Mouse (Mus musculus) CD8-positive naive resting alpha-beta T cell, adult 2 months (primary cell): ENCODE measurements at regions not wholly inside any gene's neighbourhood (a gene's known extent, or its start where the extent isn't known, plus 50 kb on each side); places are given as distances from the start of the nearest gene placed in this dataset.

Source experiments
- DNase-seq, 2 experiments: peaks; one replicate each; pipeline ENCODE4 v3.0.0; 2022; ENCODE audit warnings: low read depth in 2 of 2, low spot score in 2 of 2

GRCm38 (mm10) chr11:6785471-6785870, 52.0 kb downstream of the Gm11983 start:
- no peak for DNase-seq

DNA sequence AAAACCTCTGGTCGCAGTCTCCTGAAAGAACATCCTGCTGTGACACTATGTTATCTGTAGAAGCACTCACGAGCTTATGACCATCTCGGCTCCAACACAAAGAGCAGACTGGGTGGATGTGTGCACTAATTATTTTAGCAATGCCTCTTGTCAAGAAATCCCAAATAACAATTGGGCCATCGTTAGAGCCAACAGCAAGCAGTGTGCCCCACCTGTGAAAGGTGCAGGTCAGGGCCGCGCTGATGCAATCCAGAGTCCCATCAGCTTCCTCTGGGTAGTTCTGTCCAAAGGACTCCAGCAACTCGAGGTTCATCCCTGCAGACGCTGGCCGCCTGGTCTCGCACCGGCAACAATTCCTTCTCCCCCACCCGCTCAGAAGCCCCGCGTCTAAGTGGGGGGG, 54.6 kb downstream of the Gm11983 start:
- no peak for DNase-seq

DNA sequence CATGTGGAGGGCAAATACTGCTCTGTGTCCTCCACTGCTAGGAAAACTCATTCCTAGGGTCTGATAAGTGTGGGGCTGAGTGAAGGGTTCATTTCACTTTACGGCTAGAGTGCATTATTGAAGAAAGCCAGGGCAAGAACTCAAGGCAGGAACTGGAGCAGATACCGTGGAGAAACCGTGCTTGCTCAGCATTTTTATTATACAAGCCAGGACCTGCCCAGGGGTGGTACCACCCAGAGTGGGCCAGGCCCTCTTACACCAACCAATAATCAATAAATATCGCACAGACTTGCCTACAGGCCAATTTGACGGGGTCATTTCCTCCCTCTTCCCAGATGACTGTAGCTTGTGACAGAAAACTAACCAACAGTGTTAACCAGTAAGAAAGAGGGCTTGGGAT, 57.7 kb downstream of the Gm11983 start:
- no peak for DNase-seq

- no peak for DNase-seq
These were observed 58.7 kb downstream of the Gm11983 start for GRCm38 (mm10) chr11:6778596-6779360.

DNA sequence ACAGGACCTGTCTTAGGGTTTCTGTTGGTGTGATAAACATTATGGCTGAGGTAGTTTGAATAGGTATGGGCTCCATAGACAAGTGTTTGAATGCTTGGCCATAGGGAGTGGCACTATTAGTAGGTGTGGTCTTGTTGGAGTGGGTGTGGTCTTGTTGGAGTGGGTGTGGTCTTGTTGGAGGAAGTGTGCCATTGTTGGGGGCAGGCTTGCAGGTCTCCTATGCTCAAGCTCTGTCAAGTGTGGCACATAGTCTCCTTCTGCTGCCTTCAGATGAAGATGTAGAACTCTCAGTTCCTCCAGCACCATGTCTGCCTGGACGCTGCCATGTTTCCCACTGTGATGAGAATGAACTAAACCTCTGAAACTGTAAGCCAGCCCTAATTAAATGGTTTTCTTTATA, 59.9 kb downstream of the Gm11983 start:
- DNase-seq = no peak

DNA sequence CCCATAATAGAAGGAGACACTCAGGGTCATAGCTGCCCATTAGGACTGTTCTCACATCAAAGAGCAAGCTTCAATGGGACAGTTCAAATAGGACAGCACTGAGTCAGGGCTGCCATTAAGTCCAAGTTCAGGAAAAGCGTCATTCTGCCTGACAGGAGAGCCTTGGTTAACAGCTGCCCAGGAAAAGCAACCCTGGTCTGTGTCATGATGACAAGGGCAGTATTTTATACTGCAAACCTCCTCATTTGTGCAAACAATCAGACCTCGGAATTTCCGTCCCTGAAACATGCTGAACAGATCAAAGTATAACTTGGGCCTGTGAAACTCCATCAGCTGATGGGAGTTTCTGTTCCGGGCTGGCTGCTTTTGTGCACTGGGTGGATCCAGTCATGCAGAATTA, 62.8 kb downstream of the Gm11983 start:
- DNase-seq = no peak

DNA sequence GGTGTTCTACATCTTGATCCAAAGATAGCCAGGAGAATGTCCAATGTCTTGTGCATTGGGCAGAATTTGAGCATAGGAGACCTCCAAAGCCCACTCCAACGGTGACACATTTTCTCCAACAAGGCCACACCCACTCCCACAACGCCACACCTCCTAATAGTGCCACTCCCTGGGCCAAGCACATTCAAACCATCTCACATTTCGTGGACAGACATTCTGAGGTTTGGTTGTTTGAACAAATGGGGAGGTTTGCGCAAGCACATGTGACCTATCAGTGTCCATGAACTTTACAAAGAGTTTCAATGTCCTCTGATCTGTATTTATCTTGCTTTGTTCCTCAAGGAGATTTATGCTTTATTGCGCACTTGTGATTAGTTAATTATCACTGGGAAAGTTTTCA, 63.5 kb downstream of the Gm11983 start:
- no peak for DNase-seq

GRCm38 (mm10) chr11:6773364-6773763, 64.1 kb downstream of the Gm11983 start:
- DNase-seq = no peak

GRCm38 (mm10) chr11:6769437-6769765, 68.1 kb downstream of the Gm11983 start:
- DNase-seq = no peak

DNA sequence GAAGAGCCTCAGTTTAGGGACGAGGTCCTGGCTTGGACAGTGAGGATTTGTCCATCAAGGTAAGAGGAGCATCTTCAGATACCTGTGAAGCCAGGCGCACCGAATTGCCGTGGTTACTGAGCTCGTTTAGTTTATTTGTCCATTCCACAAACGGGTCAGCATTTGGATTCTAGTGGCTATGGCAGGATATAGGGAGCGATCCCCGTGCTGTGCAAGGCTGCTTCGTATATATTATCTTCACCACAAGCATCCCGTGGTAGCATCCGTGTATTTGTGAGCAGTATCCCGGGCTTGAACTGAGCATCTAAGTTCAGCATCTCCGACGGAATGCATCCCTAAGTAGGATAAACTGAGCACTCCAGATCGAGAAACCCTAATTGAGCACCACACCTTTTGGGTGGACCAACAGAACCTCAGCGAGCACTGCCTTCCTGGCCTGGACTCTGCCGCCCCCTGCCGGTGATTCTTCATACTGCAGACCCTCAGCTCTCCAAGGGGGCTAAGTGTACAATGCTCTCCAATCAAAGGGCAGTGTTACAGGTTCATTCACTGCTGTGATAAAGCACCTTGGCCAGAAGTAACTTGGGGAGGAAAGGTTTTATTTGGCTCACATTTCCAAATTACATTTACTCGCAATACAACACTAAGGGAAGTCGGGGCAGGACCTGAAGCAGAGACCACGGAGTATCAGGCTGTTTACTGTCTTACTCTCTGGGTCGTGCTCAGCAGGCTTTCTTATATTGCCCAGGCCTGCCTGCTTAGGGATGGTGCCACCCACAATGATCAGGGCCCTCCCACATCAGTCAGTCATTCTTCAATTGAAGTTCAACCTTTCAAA, 68.6 kb downstream of the Gm11983 start:
- DNase-seq = peak; percentile 87 to 88

- DNase-seq = no peak
These were observed 70.7 kb downstream of the Gm11983 start for GRCm38 (mm10) chr11:6766725-6767124.

DNA sequence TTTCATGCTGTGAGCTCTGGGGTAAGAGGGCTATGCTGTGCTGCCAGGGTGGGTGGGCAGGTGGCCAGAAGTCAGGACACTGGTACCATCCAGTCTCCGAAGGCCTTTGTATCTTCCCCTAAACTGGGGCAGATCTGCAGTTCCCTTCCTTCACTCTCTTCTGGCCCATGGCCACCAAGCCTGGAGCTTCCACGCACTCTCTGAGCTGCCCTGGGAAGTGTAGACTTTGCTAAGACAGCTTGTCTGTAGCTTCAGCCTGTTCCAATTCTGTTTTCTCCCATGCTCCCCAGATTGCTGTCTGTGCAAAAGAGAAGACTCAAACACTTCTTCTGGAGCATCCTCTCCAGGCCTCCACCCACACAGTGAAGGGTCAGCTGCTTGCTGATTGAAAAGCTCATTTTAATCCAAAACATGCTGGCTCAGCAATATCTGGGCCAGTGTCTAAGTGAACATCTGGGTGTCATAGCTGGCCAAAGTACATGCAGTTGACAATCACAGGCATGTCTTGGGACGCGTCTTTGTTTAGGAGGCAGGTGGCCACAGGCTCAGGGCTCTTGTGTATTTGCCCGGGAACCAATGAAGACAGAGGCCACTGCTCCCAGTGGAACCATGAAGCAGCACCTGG, 72.0 kb downstream of the Gm11983 start:
- no peak for DNase-seq

DNA sequence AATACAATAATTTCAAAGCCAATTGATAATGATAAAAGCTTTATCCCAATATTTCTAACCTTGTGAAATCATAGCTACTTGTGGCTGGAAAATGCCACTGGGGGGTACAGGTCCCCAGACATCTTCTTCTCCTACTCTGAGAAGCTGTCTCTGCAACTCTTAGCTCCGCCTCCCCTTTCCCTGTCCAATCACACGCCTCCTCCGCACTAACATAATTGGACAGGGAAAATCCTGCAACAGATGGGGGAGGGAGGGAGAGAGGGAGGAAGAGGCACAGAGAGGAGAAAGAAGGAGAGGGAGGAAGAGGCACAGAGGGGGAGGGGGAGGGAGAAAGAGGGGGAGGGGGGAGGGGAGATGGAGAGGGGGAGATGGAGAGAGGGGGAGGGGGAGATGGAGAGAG, 73.3 kb downstream of the Gm11983 start:
- no peak for DNase-seq

GRCm38 (mm10) chr11:6763001-6763400, 74.5 kb downstream of the Gm11983 start:
- DNase-seq = no peak

- DNase-seq = no peak
These were observed 75.4 kb downstream of the Gm11983 start for GRCm38 (mm10) chr11:6761876-6762628.

DNA sequence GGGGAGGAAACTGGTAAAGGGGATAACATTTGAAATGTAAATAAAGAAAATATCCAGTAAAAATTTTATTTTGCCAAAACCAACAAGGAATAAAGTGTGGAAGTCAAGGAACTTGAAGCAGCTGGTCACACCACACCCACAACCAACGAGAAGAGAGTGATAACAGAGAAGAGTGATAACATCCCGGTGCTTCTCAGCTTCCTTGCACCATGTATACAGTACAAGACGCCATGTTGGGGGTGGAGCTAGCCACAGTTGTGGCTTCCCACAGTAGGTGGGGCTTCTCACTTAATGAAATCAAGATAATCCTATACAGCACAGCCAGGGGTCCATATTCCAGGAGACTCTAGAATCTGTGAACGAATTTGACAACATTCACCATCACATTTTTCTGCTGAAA, 77.9 kb downstream of the Gm11983 start:
- no peak for DNase-seq

DNA sequence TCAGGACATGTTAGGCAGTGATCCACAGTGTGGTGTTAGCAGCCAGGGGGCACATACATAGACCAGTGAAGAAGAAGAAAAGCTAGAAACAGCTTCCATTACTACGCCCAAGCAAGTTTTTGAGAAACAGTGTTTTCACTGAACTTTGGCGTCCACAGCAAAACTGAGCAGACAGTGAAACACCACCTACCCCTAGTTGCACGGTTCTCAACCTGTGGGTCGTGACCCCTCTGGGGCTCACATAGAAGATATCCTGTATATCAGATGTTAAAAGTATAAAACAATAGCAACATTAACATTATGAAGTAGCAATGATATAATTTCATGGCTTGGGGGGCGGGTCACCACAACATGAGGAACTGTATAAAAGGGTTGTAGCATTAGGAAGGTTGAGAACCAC, 81.1 kb downstream of the Ramp3 start:
- DNase-seq = no peak

DNA sequence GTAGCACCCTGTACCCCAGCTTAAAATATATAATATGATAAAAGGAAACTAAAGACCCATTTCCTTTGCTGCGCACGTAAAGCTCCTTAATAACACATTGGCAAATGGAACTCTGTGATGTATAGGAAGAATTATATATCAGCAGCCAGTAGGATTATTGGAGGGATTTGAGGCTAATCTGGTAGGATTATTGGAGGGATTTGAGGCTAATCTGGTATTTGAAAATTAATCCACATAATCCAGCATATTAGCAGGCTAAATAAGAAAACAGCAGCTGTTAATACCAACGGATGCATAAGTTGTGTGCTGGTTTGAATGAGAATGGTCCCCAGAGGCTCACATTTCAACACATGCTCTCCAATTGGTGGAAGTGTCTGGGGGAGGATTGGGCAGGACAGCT, 80.3 kb downstream of the Ramp3 start:
- DNase-seq = no peak

- DNase-seq = no peak
These were observed 79.8 kb downstream of the Ramp3 start for GRCm38 (mm10) chr11:6738163-6738562.

DNA sequence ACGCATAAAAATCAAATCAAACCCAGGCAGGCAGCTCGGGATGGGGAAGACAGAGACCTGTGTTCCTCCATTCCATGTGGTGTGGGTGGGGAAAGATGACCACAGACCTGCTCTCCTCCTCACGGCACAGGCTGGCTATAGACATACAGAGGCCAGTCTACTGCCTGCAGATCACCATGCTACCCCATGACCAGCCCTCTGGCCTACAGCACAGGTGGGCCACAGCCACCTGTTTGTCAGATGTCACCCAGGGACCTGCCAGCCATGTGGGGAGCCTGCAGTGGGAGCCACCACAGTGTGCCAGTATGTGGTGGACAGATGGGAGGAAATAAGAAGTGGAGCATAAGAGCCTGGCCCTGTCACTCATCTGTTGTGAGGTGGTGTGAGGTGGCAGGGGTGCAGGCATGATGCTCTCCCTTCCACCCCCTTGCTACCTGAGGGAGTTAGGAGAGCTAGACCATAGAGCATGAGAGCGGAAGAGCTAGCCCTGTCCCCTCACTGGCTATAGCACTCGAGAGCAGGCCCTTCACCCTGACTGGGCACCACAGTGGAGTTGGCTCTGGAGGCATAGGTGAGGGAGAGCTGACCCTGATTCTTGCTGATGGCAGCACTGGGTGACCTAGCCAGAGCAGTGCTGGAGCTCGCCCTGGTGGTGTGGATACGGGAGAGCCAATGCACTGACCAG, 76.6 kb downstream of the Ramp3 start:
- DNase-seq = no peak

DNA sequence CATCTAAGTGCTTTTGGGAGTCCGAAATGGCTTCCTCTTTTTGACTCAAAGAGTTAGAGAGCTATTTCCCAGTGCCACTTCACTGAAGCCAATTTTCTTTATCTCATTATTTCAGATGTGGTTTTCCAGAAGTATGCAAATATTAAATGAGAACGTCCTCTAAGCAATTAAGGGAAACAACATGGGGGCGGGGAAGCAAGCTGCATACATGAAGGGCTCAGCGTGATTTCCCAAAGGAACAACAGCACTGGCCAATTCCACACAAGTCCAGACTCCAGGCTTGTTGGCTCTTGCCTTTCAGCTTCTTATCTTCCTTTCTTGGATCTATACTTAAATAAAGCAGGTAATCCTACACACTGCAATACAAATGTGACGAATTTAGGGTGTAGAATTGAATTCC, 73.2 kb downstream of the Ramp3 start:
- DNase-seq = no peak
